Mouse (Mus musculus) R1 (cell line): ENCODE data around the gene Insl3.
A peak's percentile ranks its signal among the peaks of the same experiment; 100 is the strongest.
"Not testable (repeated sequence)": the region's sequence is repeated elsewhere in the genome, so short reads cannot be mapped to it uniquely, and the experiment has no call there.

Source experiments
- DNase-seq: peaks from one replicate; pipeline ENCODE4 v3.0.0-alpha.2; 2018; ENCODE audit warnings: low read depth, low spot score

Gene Insl3

DNA sequence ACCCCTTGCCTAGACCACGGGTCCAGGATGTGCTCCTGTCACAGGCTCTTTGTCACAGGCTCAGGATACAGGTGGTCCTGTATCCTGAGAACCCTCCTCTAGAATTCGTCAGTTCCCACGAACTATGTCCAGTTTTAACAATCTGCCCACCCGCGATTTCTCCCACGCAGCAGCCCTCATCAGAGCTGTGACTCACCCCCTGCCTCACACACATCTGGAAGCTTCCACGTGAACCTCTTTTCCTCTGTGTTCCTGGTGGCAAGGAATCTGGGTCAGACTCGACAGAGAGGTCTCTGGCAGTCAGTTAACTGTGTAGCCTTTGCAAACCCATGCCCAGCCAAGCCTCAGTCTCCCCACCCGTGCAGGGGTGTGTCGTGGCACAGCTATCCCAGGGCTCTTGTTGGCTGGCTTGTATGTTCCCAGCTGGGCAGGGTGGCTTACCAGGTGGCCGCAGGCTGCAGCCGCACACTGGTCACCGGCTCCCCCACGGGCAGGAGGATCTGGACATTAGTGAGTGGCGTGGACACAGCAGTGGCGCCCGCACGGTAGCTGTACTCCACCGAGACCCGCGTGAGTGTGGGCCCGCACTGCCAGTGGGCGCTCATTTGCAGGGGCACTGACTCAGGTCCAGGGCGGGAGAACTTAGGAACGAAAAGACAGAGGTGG lies 20.3 kb downstream of the Insl3 start:
- DNase-seq = no peak

DNA sequence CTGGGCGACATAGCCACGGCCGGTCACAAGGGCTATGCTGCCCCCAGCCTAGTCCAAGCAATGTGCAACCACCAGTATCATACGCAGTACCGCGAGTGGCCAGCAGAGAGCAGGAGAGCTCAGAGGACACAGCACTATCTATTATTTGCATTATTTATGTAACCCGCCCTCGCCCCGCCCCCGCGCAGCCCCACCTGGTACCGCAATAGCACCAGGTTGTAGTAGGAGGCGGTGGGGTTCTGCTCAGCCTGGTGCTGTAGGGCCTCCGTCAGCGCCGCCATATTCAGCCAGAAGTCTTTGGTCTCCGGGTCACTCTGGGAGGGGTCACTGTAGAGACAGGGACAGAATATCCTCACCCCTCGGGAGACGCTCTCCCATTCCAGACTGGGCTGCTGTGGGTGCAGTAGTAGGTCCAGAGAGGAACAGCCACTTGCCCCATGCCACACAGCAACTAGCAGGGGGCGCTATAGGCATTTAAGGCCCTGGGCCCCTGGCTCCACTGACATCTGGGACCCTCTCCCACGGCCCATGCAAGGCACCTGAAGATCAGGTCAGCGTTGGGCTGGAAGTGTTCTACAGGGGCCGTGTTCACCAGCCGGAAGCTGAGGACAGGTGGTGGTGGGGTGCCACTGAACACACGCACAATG lies 20.9 kb downstream of the Insl3 start:
- peak; percentile 92 for DNase-seq

DNA sequence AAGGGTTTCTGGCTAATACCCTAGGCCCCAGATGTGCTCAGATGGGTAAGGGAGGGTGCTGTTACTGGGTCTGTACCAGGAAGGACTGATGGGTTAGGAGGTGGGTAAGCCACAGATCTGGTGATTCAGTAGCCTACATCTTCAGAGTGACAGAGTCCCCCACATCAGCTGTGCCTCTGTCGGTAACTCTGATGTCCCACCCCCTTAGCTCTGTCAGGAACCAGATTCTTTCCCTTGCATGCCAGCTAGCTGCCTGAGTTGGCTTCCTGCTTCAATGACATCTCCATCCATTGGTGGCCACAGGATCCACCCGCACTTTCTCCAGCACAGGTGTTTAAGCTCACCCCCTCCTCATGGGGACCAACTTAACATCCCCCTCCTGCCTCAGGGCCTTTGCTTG lies 22.6 kb downstream of the Insl3 start:
- no peak for DNase-seq

DNA sequence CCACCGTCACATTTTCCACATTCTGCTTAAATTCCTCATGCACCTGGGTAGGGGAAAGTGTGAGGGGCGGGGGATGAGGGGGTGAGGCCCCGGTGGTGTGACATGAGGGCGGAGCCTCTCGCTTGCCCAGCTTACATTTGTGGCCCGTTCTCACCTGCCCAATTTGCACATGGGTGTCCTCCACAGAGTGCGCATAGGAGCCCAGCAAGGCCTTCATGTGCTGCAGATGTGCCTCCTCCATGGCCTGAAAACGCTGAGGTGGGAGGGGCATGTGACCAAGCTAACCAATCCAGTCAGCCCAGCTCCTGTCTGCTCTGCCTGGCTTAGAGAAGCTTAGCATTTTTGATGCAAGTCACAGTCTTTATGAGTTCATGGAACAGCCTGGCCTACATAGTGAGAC lies 26.5 kb downstream of the Insl3 start:
- DNase-seq = peak; percentile 59

DNA sequence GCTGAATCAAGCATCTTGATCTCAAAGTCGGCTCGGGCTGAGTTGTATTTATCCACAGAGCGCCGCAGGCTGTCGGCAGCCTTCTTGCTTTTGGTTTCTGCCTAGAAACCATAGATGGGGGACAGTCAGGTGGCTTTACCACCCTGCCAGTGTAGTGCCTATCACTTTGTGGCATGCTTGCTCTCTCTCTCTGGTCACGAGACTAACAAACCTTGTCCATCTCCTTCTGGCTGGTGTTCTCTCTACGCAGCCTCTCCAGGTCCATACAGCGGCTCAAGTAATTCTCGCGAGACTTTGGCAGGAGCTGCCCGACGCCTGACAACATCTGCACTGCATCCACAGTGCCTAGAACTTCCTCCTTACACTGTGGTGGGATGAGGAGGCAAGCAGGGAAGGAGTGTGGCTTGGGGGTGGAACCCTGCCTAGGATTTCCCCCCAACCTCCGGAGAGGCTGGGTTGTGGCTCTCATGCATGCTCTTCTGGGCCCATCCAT lies 27.6 kb downstream of the Insl3 start:
- peak; percentile 83 for DNase-seq

DNA sequence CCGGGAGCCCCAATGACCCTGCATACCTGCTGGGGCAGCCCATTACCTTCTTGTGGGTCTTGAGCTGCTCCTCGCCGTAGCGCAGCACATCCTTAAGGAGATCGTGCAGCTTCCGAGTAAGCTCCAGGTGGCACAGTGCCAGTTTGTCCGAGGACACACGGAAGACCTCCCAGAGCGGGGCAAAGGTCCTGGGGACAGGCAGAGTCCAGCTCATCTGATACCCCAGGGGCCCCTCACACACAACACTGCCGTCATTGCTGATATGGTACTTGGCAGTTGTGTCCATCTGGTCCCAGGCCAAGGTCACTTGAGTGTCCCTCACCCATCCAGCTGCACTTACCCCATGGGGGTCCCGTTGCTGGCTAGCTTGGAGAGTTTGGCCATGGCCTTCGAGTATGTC lies 28.1 kb downstream of the Insl3 start:
- DNase-seq = no peak

DNA sequence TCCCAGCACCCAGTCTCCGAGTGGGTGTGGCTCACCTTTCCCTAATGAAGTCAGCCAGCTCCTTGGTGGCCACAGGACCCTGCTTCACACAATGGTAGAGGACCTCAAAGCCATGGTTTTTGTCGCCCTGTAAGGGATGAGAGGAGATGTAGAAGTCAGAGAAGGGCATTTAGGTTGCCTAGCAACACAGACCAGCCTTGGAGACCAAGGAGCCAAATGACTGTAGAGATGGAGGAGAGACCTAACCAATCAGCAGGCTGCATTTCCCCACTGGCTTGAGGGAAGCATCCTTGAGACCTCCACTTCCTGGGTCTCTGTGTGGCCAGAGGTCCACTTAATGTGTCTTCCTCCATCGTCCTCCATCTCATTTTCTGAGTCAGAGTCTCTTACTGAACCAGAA lies 29.2 kb downstream of the Insl3 start:
- no peak for DNase-seq

DNA sequence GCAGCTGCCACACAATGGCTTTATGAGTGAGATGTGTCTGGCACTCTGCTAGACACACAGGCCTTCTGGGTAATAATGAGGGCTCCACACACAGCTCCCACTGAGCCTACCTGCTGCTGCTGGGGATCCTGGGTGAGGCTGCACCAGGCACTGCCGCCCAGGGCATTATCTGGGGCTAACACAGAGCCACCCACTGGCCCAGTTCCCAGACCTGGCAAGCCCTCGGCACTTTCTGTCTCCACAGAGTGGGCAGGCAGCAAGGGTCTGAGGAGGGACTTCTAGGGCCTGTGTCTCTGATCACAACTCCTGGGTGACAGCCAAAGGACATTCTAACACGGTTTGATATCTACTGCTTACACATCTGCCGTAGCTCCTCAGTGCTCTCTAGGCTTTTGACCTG lies 30.2 kb downstream of the Insl3 start:
- no peak for DNase-seq

DNA sequence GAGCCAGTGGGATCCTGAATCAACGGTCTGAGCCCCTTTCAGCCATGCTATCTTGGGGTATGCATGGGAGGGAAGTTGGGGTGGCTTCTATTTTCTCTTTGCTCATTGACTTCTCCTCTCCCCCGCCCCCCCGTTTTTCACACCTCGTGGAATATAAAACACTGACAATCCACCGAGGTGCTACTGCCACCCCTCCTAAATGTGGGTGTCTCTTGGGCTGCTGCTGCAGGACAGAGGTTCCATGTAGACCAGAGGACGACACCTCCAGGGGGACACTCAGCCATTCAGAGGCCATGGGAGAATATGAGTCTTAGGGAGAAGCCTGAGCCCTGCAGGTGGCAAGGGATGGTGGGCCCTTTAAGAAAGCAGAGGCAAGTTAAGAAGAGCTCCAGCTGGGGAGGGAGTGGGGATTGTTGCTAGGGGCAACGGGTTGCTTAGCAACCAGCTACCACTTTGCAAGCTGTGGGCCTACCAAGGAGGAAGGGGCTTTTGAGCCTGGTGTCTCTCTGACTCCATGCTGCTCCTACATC lies 31.0 kb downstream of the Insl3 start:
- peak; percentile 88 for DNase-seq

DNA sequence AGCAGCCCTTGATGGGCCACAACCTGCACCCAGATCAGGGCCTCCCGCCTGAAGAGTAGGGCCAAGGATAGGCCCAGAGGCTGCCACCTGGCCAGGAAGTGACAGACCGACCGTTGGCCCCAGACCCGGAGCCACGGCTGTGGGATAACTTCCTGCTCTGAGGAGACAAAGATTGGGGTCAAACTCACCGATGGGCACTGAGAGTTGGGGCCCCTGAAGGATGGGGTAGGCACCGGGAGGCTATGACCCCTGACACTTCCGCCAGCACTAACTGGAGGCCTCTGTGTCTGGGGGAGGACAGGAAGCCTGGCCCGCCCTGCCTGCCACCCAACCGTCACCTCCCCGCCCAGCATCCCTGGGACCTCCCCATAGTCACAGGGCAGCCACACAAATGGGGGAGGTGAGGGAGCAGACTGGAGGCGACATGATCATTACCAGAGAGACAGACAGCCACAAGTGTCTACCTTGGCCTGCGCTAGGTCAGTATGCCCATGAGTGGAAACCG lies 34.1 kb downstream of the Insl3 start:
- no peak for DNase-seq

DNA sequence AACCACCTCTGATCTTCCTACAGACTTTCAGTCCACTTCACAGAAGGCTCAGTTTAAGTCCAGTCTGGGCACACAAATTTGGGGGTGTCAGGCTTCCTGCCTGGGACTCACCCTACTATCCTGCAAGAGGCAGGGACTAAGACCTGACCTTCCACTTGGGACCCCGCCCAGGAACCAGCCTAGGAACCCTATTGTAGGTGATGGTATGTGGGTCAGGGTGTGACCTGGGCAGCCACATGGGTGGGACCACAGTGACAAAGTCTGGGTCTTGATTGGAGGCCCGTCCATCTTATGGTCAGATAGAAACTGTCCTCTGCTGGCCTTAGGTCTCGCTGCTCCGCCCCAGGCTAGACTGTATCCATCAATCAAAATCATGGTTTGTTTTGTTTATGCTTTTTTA lies 35.4 kb downstream of the Insl3 start:
- no peak for DNase-seq

DNA sequence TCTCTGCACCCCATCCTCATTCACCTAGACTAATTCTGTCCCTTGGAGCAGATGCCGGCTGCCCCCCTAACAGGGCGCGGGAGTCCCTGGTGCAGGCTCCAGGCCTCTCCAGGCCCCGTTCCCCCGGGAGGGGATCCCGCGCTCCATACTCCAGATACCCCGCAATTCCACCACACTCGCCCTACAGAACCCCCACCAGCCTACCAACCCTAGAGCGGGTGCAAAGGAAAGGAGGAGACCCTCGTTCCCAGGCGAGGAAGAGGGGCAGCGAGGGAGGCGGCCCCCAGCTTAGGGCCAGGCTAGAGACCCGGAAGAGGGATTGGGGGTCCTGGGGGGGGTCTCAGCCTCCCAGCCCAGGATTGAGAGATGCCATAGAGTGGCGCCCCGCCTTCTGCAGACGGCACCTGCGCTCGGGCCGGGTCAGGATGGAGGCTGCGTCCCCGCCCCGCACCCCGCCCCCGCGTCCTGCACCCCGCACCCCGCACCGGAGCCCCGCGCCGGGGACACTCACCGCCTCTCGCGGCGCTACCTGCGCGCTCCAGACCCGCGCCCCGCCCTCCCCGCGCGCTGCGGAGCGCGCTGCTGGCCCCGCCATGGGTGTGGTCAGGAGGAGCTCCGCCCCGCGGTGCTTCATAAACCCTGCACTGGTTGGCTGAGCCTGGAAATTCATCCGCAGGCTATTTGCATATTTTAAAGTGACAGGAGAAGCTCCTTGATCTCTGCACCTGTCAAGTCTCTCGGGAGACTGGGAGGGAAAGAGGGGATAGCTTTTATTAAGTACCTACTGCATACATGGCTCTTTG lies 36.3 kb downstream of the Insl3 start, which contains the start of gene Fcho1:
Fcho1 (minus strand) TSS at position 595 of the 803 bp plus-strand sequence.
- DNase-seq = peak; percentile 91

DNA sequence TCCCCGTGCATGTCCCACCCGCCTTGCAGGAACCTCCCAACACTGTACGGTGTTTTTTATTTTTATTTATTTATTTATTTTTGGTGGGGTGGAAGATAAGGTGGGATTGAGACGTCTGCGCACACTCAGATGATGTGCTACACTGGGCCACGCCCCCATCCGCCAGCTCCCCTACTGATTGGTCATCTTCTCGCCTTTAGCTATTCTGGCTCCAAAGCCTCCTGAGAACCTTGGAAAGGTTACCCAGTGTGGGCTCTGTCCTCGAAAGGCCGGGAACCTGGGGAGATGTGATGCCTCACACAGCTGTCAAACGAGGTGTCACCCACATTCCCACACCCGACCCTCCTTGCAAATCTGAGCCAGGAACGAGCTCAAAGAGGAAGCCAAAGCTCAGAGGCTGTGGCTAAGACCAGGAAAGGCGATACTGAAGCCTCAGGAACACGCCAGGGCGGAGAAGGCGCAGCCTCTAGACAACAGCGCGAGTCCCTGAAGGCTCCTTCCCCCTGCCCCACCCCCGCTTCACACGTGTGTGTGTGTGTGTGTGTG lies 39.3 kb downstream of the Insl3 start:
- peak; percentile 75 for DNase-seq

DNA sequence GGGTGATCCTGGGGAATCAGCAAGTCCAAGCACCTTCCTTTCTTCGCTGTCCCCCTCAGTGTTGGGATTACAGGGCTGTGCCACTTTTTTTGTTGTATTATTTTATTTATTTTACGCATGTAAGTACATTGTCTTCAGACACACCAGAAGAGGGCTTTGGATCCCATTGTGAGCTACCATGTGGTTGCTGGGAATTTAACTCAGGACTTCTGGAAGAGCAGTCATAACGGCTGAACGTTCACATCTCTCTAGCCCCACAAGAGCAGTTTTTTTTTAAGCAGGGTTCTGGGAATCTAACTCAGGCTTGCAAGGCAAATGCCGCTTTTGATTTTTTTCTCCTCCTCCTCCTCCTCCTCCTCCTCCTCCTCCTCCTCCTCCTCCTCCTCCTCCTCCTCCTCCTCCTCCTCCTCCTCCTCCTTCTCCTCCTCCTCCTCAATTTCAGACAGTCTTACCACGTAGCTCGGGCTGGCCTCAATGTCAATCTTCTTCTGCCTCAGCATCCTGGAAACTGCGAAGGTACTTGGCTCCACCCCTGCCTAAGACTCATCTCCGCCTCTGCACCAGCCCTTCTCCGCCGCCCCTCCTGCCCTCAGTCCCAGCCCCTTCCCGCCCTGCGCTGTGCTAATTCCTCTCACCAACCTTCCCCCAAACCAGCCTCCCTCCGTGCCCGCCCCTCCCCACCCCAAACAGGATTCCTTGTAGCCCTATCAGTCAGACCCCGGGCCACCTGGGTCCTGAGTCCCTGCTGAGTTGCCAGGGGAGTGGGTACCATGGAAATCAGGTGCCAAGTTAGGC lies 40.0 kb downstream of the Insl3 start:
- DNase-seq = peak; percentile 79

DNA sequence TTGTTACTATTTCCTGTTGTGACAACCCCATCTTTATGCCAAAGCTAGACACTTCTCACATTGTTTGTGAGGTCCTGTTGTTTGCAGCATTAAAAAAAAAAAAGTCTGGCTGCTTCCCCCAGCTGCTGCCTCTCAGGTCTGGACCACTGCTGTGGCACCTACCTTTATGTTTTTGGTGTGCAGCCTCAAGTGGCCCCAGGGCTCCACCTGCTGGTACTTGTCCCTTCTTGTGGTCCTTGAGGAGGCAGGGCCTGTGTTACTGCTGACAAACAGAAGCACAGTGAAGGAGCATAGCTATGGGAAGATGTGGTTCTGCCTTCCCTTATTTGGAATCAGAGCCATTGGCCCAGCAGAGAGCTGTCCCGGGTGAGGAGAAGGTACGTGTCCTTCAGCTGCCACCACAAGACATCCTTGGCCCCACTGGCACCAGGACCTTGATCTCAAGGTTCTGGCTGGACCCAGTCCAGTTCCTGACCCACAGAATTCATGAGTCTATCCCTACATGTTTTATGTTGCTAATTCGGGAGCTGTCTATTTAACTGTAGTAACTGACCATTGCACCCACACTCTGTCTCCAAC lies 42.7 kb downstream of the Insl3 start:
- peak; percentile 55 for DNase-seq

DNA sequence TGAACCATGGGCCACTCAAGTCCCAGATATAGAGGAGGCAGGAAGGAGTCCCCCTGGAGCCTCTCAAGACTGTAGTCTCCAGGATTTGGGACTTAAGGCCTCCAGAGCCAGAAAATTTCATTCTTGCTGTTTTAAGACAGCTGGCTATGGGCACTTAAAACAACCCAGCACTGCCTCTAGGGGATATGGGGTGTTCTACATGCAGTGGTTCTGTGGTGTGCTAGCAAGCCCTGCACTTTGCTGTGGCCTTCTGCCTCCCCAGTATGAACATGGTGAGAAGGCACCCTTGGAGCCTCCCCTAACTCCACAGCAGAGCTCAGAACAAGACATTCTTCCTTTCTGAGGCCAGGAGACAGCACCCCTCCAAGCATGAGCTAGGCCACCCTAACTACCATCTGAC lies 49.3 kb downstream of the Insl3 start:
- not testable (repeated sequence) for DNase-seq
